Mouse (Mus musculus) ES-Bruce4 (cell line): ENCODE data around the gene Dst.

Experiments
- CTCF ChIP-seq: IDR thresholded peaks from one replicate; pipeline ENCODE4 v1.8.1; 2011; ENCODE audit warnings: low read depth, low read length
- POLR2A ChIP-seq: IDR thresholded peaks from one replicate; pipeline ENCODE4 v1.8.1; 2011; ENCODE audit warnings: low read length; ENCODE audit not compliant: insufficient read depth

- no peak for TF ChIP-seq CTCF
- no peak for TF ChIP-seq POLR2A
Measured at GRCm38 (mm10) chr1:33898373-33898772, 9.7 kb upstream of the Dst start.
